ENCODE assay signal across 22 mouse cellular contexts in genomic region chr15:78704824-78705223, GRCm38 (mm10). TPM values are rescaled to one million over a fixed set of nuclear protein-coding genes. Genes with fewer than 3 reads are reported as not detected.
DNase-seq lines count a peak whose midpoint lies in the region; ATAC-seq lines count a peak whose summit lies in the region.
"Had no signal": no experiment of that assay in that cellular context is flagged by ENCODE, and none has a peak within 500 bp of the region (broad histone marks: within the 10 kb centered on the region; RNA-seq: fewer than 3 reads in every experiment).

No protein-coding gene starts in this region.

- peak; percentile 41; the same call in 1 of the 2 replicates for ATAC-seq in embryonic facial prominence, embryonic 13.5 days (ENCODE audit: insufficient number of reproducible peaks, insufficient read depth, low FRiP score, low TSS enrichment, low read depth)
- ATAC-seq in CD4-positive, CD25-positive, alpha-beta regulatory T cell, adult 4 months = peak; percentile 20
- ATAC-seq: midbrain, embryonic 13.5 days had no signal

- no peak overlapping the region for H3K27ac ChIP-seq in embryonic facial prominence, embryonic 13.5 days
- no peak overlapping the region for H3K27ac ChIP-seq in embryonic facial prominence, embryonic 10.5 days (replicated peaks)
- H3K27ac ChIP-seq: forebrain, embryonic 10.5 days; heart, embryonic 10.5 days; hindbrain, embryonic 15.5 days; liver, embryonic 13.5 days; macrophage; midbrain, embryonic 13.5 days had no signal

- no peak overlapping the region for H3K9ac ChIP-seq in embryonic facial prominence, embryonic 13.5 days
- H3K9ac ChIP-seq: hindbrain, embryonic 15.5 days; liver, embryonic 13.5 days; midbrain, embryonic 13.5 days had no signal

- peaks cover 10% of the 10 kb centered on the region for H3K27me3 ChIP-seq in embryonic facial prominence, embryonic 13.5 days
- peaks cover 18% of the 10 kb centered on the region for H3K27me3 ChIP-seq in embryonic facial prominence, embryonic 10.5 days (replicated peaks; ENCODE audit: low read depth, poor library complexity, severe bottlenecking)
- H3K27me3 ChIP-seq: hindbrain, embryonic 15.5 days had no signal

- H3K4me2 ChIP-seq in embryonic facial prominence, embryonic 13.5 days = no peak overlapping the region
- H3K4me2 ChIP-seq: hindbrain, embryonic 15.5 days; liver, embryonic 13.5 days; midbrain, embryonic 13.5 days had no signal

- WGBS in embryonic facial prominence, embryonic 13.5 days = 64% methylated on average over 4 of the region's 4 CpGs
- WGBS in embryonic facial prominence, embryonic 10.5 days = 72% methylated on average over 4 of the region's 4 CpGs

- no peak overlapping the region for H3K4me3 ChIP-seq in embryonic facial prominence, embryonic 13.5 days
- no peak overlapping the region for H3K4me3 ChIP-seq in embryonic facial prominence, embryonic 10.5 days
- H3K4me3 ChIP-seq: forebrain, embryonic 10.5 days; heart, embryonic 10.5 days; hindbrain, embryonic 15.5 days; liver, embryonic 13.5 days; midbrain, embryonic 13.5 days had no signal

- DNase-seq in embryonic facial prominence, embryonic 10.5 days (ENCODE audit: low spot score) = no peak
- DNase-seq in left cerebral cortex, postnatal 4 days = peak; percentile 42
- DNase-seq in left cerebral cortex, adult 9 months (ENCODE audit: low spot score in 2 of 2) = no peak
- peak; percentile 28 for DNase-seq in lung, postnatal 14 days
- no peak for DNase-seq in kidney, adult 11 months
- no peak for DNase-seq in heart, postnatal 10 days
- DNase-seq: adrenal gland, postnatal 10 days; cerebellum, adult 2 months; gastrocnemius, postnatal 36 days; heart, postnatal 14 days; kidney, adult 2 months; kidney, postnatal 14 days; liver, embryonic 13.5 days; thymus, postnatal 36 days had no signal

- intact Hi-C loops in left cerebral cortex, postnatal 4 days (cut with DNase I) = no loop called here
- intact Hi-C loops in heart, postnatal 10 days (cut with DNase I) = no loop called here

- H3K36me3 ChIP-seq in embryonic facial prominence, embryonic 13.5 days = no peaks in the 10 kb centered on the region
- no peaks in the 10 kb centered on the region for H3K36me3 ChIP-seq in embryonic facial prominence, embryonic 10.5 days (replicated peaks)
- H3K36me3 ChIP-seq: forebrain, embryonic 10.5 days; heart, embryonic 10.5 days; hindbrain, embryonic 15.5 days; liver, embryonic 13.5 days; midbrain, embryonic 13.5 days had no signal

- H3K4me1 ChIP-seq in embryonic facial prominence, embryonic 13.5 days = no peaks in the 10 kb centered on the region
- peaks cover 2% of the 10 kb centered on the region for H3K4me1 ChIP-seq in embryonic facial prominence, embryonic 10.5 days
- H3K4me1 ChIP-seq: liver, embryonic 13.5 days had no signal

- no peaks in the 10 kb centered on the region for H3K9me3 ChIP-seq in embryonic facial prominence, embryonic 13.5 days
- H3K9me3 ChIP-seq in embryonic facial prominence, embryonic 10.5 days = no peaks in the 10 kb centered on the region
- H3K9me3 ChIP-seq: forebrain, embryonic 10.5 days; heart, embryonic 10.5 days; hindbrain, embryonic 15.5 days; liver, embryonic 13.5 days; midbrain, embryonic 13.5 days had no signal

RNA-seq across cellular contexts. Expression of gene Elfn2, which starts 13.7 kb away (rescaled TPM):
- 0.06 TPM in 1 of 2 replicates, not detected in the other for polyA plus RNA-seq in embryonic facial prominence, embryonic 13.5 days (2015; fragmentation: Nextera tagmentation; extraction: Ambion mirVana)
- 0.05 and 0.16 TPM in 2 replicates for polyA plus RNA-seq in embryonic facial prominence, embryonic 10.5 days (2016; fragmentation: Nextera tagmentation; extraction: Ambion mirVana)
- total RNA-seq in left cerebral cortex, postnatal 4 days (2021) = 10 to 100 TPM; 79.2 to 81.2 TPM
- under 1 TPM in 1 of 2 experiments, not detected in 1; 0.10 TPM for polyA plus RNA-seq in CD4-positive, CD25-positive, alpha-beta regulatory T cell, adult 4 months (2017; shearing (Covaris generic))
- 1 to 10 TPM; 1.2 TPM for total RNA-seq in heart, postnatal 10 days (2021)
- total RNA-seq: CH12.LX had no signal
- polyA plus RNA-seq: heart, embryonic 10.5 days; macrophage had no signal

Comparison
In these comparisons a context has a peak if more than half of its experiments do, and no peak if none do; other contexts are left out.
1. DNase-seq: peak in left cerebral cortex, postnatal 4 days (single experiment) and lung, postnatal 14 days (single experiment); none in embryonic facial prominence, embryonic 10.5 days (single experiment), left cerebral cortex, adult 9 months (0 of 2), kidney, adult 11 months (single experiment) and heart, postnatal 10 days (0 of 2).